Mouse (Mus musculus) G1E (cell line): ENCODE results near the gene Naa50.

Source experiments
- CTCF ChIP-seq: IDR thresholded peaks from 2 replicates; pipeline ENCODE4 v1.5.1; 2012; ENCODE audit warnings: low read depth, low read length, inconsistent platforms, mixed read lengths
- GATA2 ChIP-seq: IDR thresholded peaks from 2 replicates; pipeline ENCODE4 v1.6.1; 2012; ENCODE audit warnings: low read depth, low read length, inconsistent platforms, borderline replicate concordance
- TAL1 ChIP-seq: conservative IDR thresholded peaks from 2 replicates; pipeline ENCODE4 v1.6.1; 2012; ENCODE audit warnings: low read depth, low read length, inconsistent platforms, mixed read lengths

DNA sequence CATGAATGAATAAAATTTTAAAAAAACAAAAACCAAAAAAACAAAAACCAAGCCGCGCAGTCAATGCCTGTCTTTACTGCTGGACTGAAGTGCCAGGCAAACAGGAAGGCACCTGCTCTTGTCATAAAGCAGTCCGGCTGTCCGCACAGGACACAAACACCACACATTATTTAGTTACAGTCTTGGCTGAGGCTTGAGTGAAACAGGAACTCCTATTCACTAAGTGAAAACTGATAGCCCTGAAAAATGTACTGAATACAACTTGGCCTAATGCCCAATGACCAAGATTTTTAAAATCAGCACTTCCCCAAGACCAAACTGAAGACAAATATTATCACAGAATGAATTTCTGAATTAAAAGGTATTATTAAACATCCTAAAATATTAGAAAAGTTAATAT is 13.2 kb upstream of the Naa50 start:
- TF ChIP-seq CTCF, result no peak
- TF ChIP-seq GATA2, result no peak
- no peak for TF ChIP-seq TAL1
